Mouse (Mus musculus) ovary, postnatal 10 days (tissue): Measurements from ENCODE around the gene Cd300c.
"Not testable (repeated sequence)": the region's sequence is repeated elsewhere in the genome, so short reads cannot be mapped to it uniquely, and the experiment has no call there.

Source experiments
- DNase-seq: peaks from one replicate; pipeline ENCODE4 v3.0.0; 2022; ENCODE audit warnings: low spot score

Cd300c gene

DNA sequence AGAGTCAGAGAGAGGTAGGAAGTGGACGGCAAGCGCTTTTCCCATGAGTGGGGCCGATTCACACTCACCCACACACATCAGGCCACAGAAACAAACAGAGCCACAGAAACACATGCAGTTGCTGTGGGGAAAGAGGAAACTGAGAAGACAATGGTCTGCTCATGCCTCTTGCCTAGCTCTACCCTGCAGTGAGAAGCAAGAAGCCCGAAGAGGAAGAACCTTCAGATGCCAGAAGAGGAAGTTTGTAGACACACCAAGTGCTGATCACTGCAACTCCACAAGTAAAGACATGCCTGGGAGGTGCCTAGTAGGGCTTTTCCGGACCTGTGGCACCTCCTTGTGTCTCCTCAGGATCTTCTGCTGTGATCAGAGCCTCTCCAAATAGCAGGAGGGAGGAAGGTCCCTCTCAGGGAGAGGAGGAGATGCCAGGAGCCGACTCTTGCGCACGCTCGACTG is at the start of gene Cd300c:
Gene Cd300c, minus strand, starts transcription at position 406 of the 456 bp plus-strand sequence.
- DNase-seq: no peak

DNA sequence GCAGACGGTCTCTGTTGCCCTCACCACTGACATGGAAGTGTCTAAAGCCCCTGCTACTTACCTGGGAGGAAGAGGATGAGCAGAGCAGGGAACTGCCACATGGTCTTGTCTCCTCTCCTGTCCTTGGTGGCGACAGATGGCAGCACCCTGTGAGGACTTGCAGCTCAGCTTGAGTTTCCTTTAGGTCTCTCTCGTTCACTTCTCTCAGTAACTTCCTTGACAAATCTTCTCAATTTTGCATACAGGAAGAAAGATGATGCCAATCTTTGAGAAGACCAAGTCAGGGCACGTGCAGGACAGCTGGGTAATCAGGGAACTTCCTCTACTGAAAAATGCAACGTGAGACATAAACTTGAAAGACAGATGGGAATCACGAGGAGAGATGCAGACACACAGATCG is 47.1 kb upstream of the Cd300c start, which contains the start of gene Cd300ld2:
Gene Cd300ld2, minus strand, starts transcription at position 101 of the 400 bp plus-strand sequence.
- DNase-seq: not testable (repeated sequence)

DNA sequence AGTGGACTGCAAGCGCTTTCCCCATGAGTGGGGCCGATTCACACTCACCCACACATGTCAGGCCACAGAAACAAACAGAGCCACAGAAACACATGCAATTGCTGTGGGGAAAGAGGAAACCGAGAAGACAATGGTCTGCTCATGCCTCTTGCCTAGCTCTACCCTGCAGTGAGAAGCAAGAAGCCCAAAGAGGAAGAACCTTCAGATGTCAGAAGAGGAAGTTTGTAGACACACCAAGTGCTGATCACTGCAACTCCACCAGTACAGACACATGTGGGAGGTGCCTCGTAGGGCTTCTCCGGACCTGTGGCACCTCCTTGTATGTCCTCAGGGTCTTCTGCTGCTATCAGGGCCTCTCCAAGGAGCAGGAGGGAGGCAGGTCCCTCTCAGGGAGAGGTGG is 35.1 kb upstream of the Cd300c start:
- DNase-seq: no peak

DNA sequence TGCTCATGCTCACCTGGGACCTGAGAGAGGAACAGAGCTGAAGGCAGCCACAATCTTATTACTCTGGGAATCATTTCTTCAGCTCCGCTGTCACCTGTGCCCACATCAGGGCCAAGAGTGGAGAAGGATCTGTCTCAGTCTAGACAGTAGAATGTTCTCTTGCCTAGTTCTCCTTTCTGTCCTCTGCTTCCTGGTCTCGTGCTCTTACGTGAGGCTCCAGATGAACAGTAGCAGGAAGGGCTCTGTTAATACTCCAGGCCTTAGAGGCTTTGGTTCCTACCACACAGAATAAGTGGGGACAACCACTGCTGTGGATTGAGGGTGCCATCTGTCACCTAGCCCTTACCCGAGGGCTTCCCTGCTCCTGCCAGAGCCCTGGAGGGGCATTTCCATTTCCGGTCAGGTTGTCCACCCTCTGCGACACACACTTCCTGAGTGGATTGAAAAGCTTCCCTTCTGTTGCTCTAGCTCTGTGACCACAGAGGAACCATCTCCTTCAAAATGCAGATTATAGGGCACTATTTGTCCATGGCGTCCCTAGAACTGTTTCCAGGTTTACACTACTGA is 32.6 kb upstream of the Cd300c start, which contains the start of gene Cd300c2:
Gene Cd300c2, minus strand, starts transcription at position 407 of the 567 bp plus-strand sequence.
- no peak for DNase-seq

DNA sequence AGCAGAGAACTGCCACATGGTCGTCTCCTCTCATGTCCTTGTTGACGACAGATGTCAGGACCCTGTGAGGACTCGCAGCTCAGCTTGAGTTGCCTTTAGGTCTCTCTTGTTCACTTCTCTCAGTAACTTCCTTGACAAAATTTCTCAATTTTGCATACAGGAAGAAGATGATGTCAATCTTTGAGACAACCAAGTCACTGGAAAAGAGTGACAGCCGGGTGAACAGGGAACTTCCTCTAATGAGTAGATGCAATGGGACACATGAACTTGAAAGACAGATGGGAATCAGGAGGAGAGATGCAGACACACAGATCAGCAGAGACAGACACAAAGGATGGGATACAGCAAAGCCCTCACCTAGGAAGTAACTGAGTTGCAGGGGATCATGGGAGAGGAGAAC is 20.8 kb upstream of the Cd300c start, which contains the start of gene Cd300ld:
Gene Cd300ld, minus strand, starts transcription at position 130 of the 400 bp plus-strand sequence.
- DNase-seq: no peak

DNA sequence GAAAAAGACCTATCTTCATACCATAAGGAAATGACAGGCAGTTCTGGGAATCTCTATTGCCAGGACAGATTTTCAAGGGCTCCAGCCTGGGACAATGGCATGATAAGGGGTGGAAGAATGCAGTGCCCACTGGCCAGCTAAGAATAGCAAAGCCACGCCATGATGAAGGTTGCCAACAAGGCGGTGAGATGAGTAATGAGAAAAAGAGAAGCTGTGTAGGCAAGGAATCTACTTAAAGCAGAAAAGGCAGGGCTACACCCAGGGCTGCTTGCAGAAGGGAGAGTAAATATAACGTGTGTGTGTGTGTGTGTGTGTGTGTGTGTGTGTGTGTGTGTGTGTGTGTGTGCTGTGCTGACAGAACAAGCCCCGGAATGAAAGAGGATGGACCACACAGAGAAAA is 12.9 kb upstream of the Cd300c start:
- no peak for DNase-seq

DNA sequence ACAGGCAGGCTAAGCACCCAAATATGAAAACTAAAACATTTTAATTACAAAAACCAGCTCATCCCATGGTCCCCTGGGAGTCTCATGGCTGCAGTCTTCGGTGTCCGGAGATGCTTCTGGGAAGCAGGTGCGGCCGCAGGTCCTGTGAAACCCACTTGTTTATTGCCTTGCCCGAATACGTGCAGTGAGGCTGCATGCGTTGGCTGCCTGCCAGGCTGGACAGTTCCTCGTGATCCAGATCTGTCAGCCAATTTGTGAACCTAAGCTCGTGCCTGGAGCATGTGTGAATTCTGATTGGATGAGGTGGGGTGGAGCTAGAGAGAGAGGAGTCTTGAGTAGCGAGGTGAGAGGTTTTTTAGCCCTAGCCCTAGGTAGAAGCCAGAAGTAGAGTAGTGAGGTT is 3.8 kb upstream of the Cd300c start:
- no peak for DNase-seq

DNA sequence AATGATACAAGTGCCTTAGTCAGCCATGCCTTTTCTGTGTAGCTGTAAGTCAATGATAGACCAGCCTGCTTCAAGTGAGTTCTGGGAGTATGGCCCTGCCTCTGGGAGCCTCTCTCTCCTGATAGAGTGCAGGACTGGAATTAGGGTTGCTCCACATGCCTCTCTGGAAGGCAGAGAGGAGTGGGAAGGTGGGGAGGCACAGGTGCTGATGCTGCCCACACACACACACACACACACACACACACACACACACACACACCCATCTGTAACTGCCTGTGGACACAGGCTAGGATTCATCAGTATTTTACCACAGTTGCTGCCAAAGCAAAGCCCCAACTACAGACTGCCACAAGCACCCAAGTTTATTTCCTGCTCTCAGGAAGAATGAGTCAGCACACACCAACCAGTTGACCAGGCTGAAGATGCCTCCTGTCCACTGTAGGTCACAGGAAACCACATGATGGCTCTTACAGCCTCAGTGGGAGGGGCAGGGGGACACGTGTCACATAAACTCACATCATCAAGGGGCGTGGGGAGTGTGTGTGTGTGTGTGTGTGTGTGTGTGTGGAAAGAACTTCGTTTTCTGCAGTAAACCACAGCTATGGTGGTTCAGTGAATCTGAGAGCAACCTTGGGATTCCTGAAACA is 3.7 kb downstream of the Cd300c start:
- DNase-seq: no peak

DNA sequence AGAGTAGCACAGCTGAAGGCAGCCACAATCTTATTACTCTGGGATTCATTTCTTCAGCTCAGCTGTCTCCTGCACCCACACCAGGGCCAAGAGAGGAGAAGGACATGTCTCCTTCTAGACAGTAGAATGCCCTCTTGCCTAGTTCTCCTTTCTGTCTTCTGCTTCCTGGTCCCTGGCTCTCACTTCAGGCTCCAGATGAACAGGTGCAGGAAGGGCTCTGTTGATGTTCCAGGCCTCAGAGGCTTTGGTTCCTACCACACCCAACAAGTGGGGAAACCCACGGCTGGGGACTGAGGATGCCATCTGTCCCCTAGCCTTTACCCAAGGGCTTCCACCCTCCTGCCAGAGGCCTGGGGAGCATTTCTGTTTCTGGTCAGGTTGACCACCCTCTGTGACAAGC is 8.6 kb downstream of the Cd300c start:
- no peak for DNase-seq

DNA sequence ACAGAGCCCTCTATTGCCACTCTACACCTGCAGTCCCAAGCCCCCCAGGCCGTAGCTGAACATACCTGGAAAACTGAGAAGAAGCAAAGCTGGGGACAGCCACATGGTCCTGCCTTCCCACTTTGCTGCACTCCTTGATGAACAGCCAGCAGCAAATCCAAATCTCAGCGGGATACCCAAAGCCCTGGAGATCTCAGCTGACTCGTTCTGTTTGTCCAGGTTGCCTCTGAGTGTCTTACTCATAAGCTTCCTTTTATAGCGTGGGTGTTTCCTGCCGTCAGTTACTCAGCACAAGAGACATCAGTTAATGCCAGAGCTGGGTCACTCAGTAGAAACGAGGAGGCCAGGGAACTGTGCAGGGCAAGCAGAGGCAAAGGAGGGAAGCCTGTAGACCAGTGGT is 34.8 kb downstream of the Cd300c start, which contains the start of gene Cd300lb:
Gene Cd300lb, minus strand, starts transcription at position 243 of the 400 bp plus-strand sequence.
- no peak for DNase-seq

DNA sequence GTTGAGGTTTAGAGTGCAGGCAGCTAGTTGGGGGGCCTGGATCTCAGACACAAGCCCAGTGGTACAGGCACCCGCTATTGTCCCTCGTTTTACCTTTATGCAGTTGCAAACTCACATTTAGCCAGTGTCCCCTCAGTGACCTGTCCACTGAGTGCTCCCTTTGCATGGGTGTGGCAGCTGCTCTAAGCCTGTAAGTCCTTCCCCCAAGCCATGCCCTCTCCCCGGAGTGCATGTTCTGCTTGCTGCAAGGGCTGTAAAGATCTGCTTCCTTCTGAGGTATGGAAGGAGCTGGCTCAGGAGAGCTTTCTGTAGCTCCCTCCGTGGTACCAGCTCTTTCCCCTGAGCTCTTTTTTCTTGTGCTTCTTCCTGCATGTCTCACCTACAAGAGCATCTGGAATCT is 35.4 kb downstream of the Cd300c start:
- no peak for DNase-seq

DNA sequence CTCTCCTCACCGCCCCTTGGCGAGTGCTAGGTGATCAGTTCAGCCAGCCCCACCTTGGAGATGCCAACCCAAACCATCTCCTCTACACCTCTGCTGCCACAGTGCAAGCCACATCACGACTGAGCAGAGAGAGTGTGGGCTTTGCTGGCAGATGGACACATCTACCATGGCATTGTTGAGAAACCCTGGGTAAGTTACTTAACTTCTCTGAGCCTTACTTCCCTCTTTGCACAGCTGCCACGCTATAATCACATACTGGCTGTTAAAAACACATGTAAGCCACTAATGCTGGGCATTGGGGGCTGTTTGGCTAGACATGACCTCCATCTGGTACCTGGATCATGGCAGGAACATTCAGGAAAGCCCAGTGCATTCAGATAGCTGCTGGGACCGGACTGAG is 37.9 kb downstream of the Cd300c start:
- no peak for DNase-seq

DNA sequence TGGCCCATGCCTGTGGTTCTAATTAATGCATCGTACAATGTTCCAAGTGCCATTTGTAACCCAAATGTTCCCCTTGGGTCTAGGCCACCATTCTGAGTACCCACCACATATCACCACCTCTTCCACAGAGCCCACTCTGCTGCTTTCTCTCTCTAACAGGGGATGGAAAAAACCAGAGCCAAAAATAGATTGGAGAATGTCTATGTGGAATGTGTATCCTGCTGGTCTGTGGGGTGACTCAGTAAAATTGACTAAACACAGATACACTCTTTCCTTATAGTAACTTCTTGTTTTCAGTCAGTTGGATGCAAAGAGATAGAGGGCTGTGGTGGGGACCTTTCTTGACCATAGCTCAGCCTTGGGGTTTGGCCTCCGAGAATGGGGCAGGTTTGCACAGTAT is 39.4 kb downstream of the Cd300c start:
- no peak for DNase-seq

DNA sequence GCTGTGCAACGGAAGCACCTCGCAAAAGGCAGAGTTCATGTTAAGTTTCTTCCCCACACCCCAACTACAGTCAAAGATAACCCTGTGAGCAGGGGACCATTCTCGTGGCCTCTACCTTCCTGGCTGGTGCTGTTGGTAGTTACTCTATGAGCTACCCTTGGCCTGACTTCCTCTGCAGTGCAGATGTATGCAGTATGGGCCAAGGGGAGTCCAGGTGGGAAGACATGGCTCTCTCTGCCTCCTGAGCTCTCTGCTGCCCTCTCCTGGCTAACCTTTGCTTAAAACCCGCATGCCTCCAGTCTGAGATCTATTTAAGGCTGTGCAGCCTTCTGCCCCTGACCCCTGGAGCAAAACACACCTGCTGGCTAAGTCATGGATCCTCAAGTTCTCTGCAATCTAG is 45.0 kb downstream of the Cd300c start:
- DNase-seq: no peak

DNA sequence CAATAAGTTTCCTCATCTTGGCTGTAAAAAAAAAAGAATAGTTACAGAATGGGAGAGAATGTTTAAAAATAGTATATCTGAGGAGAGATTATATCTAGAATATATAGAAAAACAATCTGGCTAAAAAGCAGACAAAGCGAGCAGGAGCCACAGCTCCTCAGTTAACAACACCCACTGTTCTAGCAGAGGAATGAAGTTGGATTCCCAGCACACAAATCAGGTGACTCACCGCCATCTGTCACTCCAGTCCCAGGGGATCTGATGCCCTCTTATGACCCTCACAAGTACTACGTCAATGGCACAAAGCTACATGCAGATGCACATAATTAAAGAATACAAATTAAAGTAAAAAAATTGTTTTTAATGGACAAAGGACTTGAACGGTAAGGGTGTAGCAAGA is 46.5 kb downstream of the Cd300c start:
- DNase-seq: no peak

DNA sequence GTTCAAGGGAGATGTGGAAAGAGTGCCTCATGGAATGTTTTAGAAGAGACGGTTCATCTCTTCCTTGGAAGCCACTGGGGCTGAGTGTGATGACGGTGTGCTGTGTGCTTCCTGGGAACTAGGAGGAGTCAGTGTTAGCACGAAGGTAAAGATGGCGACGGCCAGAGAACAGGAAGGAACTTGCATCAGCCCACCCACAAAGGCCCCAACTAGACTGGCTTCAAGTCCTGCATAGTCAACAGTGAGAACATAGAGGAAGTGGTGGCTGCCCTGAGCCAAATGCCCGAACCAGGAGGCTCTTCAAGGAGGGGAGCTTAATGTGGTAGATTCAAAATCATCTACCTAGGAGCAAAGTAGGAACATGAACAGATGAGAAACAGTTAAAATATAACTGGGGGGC is 51.8 kb downstream of the Cd300c start:
- DNase-seq: no peak

DNA sequence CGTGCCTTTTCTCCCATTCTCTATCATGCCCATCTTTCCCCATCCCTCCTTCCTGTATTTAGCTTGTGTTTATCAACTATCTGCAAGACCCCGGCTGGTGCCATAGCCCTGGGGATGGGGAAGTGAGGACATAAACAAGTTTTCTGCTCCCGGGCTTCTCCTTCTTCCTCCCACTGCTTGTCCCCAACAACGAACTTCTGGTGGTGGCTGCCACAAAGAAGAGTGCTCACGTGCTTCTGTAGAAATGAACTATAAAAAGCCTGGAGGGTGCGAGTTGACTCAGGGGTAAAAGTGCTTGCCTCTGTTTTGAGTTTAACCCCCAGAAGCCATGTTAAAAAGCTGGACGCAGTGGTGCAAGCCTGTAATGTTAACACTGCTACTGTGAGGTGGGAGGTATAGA is 54.0 kb downstream of the Cd300c start:
- DNase-seq: no peak

DNA sequence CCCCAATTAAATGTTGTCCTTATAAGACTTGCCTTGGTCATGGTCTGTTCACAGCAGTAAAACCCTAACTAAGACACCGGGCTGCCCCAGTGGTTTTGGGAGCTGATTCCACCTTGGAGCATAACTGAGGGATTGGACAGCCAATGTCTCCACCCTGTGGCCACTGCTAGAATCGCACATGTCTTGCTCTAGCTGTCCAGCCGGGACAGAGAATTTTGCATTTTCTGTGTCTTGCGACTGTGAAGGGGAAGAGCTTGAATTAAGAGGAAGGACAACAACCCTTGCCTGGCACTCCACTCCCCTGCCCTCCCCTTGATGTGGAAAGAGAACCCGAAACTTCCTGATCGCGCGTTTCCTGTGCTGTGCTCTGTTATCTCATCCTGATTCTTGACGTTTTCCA is 56.1 kb downstream of the Cd300c start:
- DNase-seq: peak; percentile 27

DNA sequence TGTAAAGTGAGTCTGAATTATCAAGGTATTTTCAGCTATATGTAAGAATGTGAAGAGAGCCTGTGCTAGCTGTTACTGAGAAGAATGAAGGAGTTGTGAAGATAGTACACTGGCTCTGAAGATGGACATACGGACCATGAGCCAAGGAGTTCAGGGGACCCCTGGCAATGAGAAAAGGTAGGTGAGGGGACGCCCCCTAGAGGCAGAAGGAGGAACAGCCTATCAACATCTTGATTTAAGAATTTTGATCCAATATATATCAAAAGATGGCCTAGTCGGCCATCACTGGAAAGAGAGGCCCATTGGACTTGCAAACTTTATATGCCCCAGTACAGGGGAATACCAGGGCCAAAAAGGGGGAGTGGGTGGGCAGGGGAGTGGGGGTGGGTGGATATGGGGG is 59.4 kb downstream of the Cd300c start:
- DNase-seq: not testable (repeated sequence)

DNA sequence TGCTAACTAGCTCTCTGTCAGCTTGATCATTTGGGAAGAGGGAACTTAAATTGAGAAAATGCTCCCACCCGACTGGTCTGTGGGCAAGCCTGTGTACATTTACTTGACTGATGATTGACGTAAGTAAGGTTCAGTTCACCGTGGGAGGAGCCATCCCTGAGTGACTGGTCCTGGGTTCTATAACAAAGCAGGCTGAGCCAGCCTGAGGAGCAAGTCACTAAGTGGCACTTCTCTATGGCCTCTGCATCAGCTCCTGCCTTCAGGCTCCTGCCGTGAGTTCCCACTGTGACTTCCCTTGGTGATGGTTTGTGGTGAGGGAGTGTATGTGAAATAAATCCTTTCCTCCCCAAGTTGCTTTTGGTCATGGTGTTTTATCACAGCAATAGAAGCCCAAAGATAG is 60.9 kb downstream of the Cd300c start:
- no peak for DNase-seq

DNA sequence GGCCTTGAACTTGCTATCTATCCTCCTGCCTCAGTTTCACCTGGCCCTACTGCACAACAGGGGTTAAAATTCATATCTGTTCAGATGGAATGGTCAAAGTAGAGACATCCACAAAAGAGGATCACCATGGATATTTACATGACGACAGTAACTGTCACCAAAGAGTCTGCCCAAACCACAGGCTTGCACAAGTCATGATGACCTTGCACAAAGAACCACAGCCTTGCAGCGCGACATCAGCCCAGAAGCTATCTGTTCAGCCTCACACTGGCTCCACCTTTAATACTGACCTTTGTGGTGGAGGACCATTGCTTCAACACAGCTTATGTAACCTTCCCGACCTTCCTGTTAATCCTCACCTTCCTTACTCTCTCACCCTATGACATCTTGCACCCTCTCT is 61.4 kb downstream of the Cd300c start:
- no peak for DNase-seq
